In genomic region chr4:116911202-116911601, GRCm38 (mm10) we compare ENCODE assay signal across 23 mouse cellular contexts. TPM values are rescaled to one million over a fixed set of nuclear protein-coding genes. Genes with fewer than 3 reads are reported as not detected.
DNase-seq lines count a peak whose midpoint lies in the region; ATAC-seq and TF ChIP-seq lines count a peak whose summit lies in the region.
"Had no signal": no experiment of that assay in that cellular context is flagged by ENCODE, and none has a peak within 500 bp of the region (broad histone marks: within the 10 kb centered on the region; RNA-seq: fewer than 3 reads in every experiment).

No protein-coding gene starts in this region.

- WGBS in forebrain, embryonic 13.5 days = 16% methylated on average over 5 of the region's 5 CpGs
- WGBS in hindbrain, embryonic 13.5 days = 32% methylated on average over 5 of the region's 5 CpGs
- 82% methylated on average over 5 of the region's 5 CpGs for WGBS in kidney, adult 2 months
- WGBS in cerebellum, adult 2 months = 66% methylated on average over 5 of the region's 5 CpGs

- peak overlapping the region; percentile 5; the same call in 1 of the 2 replicates for H3K4me2 ChIP-seq in forebrain, embryonic 13.5 days
- H3K4me2 ChIP-seq in hindbrain, embryonic 13.5 days = no peak overlapping the region
- H3K4me2 ChIP-seq: embryonic facial prominence, embryonic 15.5 days had no signal

- no peak for DNase-seq in layer of hippocampus, adult 2 months (ENCODE audit: low spot score in 2 of 2)
- DNase-seq in layer of hippocampus, adult 9-10 months (ENCODE audit: low spot score) = no peak
- DNase-seq in brain, embryonic 14.5 days (ENCODE audit: low read depth) = peak; percentile 77
- no peak for DNase-seq in kidney, adult 2 months
- no peak for DNase-seq in cerebellum, postnatal 25 days
- no peak for DNase-seq in cerebellum, adult 2 months
- DNase-seq: adrenal gland, postnatal 36 days; cerebellum, adult 9-10 months; heart, postnatal 14 days; kidney, adult 18-20 months; kidney, postnatal 14 days; liver, postnatal 0 days; lung, postnatal 14 days; thymus, postnatal 36 days had no signal

- no peaks in the 10 kb centered on the region for H3K9me3 ChIP-seq in forebrain, embryonic 13.5 days (replicated peaks)
- no peaks in the 10 kb centered on the region for H3K9me3 ChIP-seq in hindbrain, embryonic 13.5 days
- H3K9me3 ChIP-seq: embryonic facial prominence, embryonic 15.5 days; heart, embryonic 10.5 days; limb, embryonic 10.5 days had no signal

- no peaks in the 10 kb centered on the region for H3K27me3 ChIP-seq in forebrain, embryonic 13.5 days
- no peaks in the 10 kb centered on the region for H3K27me3 ChIP-seq in hindbrain, embryonic 13.5 days
- H3K27me3 ChIP-seq in kidney, adult 2 months (replicated peaks; ENCODE audit: control insufficient read depth, insufficient read depth, low read length) = no peaks in the 10 kb centered on the region
- H3K27me3 ChIP-seq in cerebellum, adult 2 months (ENCODE audit: control insufficient read depth, insufficient read depth, low read length) = no peaks in the 10 kb centered on the region
- H3K27me3 ChIP-seq: CH12.LX; embryonic facial prominence, embryonic 15.5 days; megakaryocyte, embryonic 14.5 days had no signal

- no peak overlapping the region for H3K9ac ChIP-seq in forebrain, embryonic 13.5 days
- H3K9ac ChIP-seq in hindbrain, embryonic 13.5 days = no peak overlapping the region
- H3K9ac ChIP-seq: embryonic facial prominence, embryonic 15.5 days; liver, postnatal 0 days had no signal

- no peak for TF ChIP-seq POLR2A in brain, embryonic 14.5 days (IDR thresholded peaks at IDR 0.05; ENCODE audit: borderline replicate concordance, extremely low read depth, insufficient read depth, insufficient read length, poor library complexity, severe bottlenecking)
- no peak for TF ChIP-seq POLR2A in kidney, adult 2 months (IDR thresholded peaks at IDR 0.05; ENCODE audit: low read depth, low read length)
- no peak for TF ChIP-seq POLR2A in cerebellum, adult 2 months (IDR thresholded peaks at IDR 0.05; ENCODE audit: borderline replicate concordance, insufficient read depth, low read length)

- peak overlapping the region; percentile 72 for H3K27ac ChIP-seq in layer of hippocampus, adult 2 months
- H3K27ac ChIP-seq in forebrain, embryonic 13.5 days = peak overlapping the region; percentile 77
- H3K27ac ChIP-seq in hindbrain, embryonic 13.5 days = peak overlapping the region; percentile 66
- H3K27ac ChIP-seq in kidney, adult 2 months (ENCODE audit: insufficient read depth, low read depth, low read length) = no peak overlapping the region
- no peak overlapping the region for H3K27ac ChIP-seq in cerebellum, adult 2 months (ENCODE audit: insufficient read depth, low read length)
- H3K27ac ChIP-seq: embryonic facial prominence, embryonic 15.5 days; heart, embryonic 10.5 days; limb, embryonic 10.5 days had no signal

- ATAC-seq in forebrain, embryonic 13.5 days = peak; percentile 62; the same call in 1 of the 2 replicates
- ATAC-seq in hindbrain, embryonic 13.5 days (ENCODE audit: low FRiP score) = no peak
- ATAC-seq: liver, postnatal 0 days had no signal

- no peak overlapping the region for H3K4me3 ChIP-seq in layer of hippocampus, adult 2 months
- no peak overlapping the region for H3K4me3 ChIP-seq in forebrain, embryonic 13.5 days
- H3K4me3 ChIP-seq in hindbrain, embryonic 13.5 days = no peak overlapping the region
- no peak overlapping the region for H3K4me3 ChIP-seq in kidney, adult 2 months (ENCODE audit: insufficient read depth, low read depth, low read length)
- H3K4me3 ChIP-seq in cerebellum, adult 2 months (replicated peaks; ENCODE audit: insufficient read depth, low read depth, low read length) = no peak overlapping the region
- H3K4me3 ChIP-seq: embryonic facial prominence, embryonic 15.5 days; heart, embryonic 10.5 days; limb, embryonic 10.5 days; megakaryocyte, embryonic 14.5 days; myocyte had no signal

- H3K36me3 ChIP-seq in forebrain, embryonic 13.5 days (ENCODE audit: poor library complexity, severe bottlenecking) = no peaks in the 10 kb centered on the region
- H3K36me3 ChIP-seq in hindbrain, embryonic 13.5 days = no peaks in the 10 kb centered on the region
- H3K36me3 ChIP-seq in kidney, adult 2 months (ENCODE audit: control insufficient read depth, insufficient read depth, low read length) = no peaks in the 10 kb centered on the region
- H3K36me3 ChIP-seq: embryonic facial prominence, embryonic 15.5 days; heart, embryonic 10.5 days; limb, embryonic 10.5 days had no signal

- peaks cover 21% of the 10 kb centered on the region for H3K4me1 ChIP-seq in forebrain, embryonic 13.5 days
- peaks cover 13% of the 10 kb centered on the region for H3K4me1 ChIP-seq in hindbrain, embryonic 13.5 days (replicated peaks)
- peaks cover 4% of the 10 kb centered on the region; the same call in 1 of the 2 replicates for H3K4me1 ChIP-seq in kidney, adult 2 months (ENCODE audit: control insufficient read depth, insufficient read depth, low read length)
- H3K4me1 ChIP-seq in cerebellum, adult 2 months (ENCODE audit: control insufficient read depth, insufficient read depth, low read length) = no peaks in the 10 kb centered on the region
- H3K4me1 ChIP-seq: embryonic facial prominence, embryonic 15.5 days; heart, embryonic 10.5 days; limb, embryonic 10.5 days had no signal

- no peak for TF ChIP-seq CTCF in layer of hippocampus, adult 2 months (conservative IDR thresholded peaks at IDR 0.05)
- TF ChIP-seq CTCF in brain, embryonic 14.5 days (IDR thresholded peaks at IDR 0.05; ENCODE audit: borderline replicate concordance, extremely low read depth, insufficient read depth, insufficient read length) = no peak
- no peak for TF ChIP-seq CTCF in kidney, adult 2 months (conservative IDR thresholded peaks at IDR 0.05; ENCODE audit: insufficient read depth, insufficient read length, low read depth, low read length)
- no peak for TF ChIP-seq CTCF in cerebellum, adult 2 months (IDR thresholded peaks at IDR 0.05; ENCODE audit: borderline replicate concordance, insufficient read depth, low read depth, low read length)

RNA-seq across cellular contexts. Expression of gene Zswim5, which starts 34.0 kb away (rescaled TPM):
- 10 to 100 TPM; 15.6 to 17.1 TPM for total RNA-seq in layer of hippocampus, adult 2 months (2021)
- polyA plus RNA-seq in brain, embryonic 14.5 days (2012; rRNA removed) = 30.1 and 36.0 TPM in 2 replicates
- 12.8 TPM in 2 replicates for polyA plus RNA-seq in forebrain, embryonic 13.5 days (2015; fragmentation: Nextera tagmentation; extraction: Ambion mirVana)
- 8.5 and 8.9 TPM in 2 replicates for polyA plus RNA-seq in hindbrain, embryonic 13.5 days (2015; fragmentation: Nextera tagmentation; extraction: Ambion mirVana)
- polyA plus RNA-seq in kidney, adult 2 months (2012; rRNA removed) = 7.4 and 7.5 TPM in 2 replicates
- polyA plus RNA-seq in cerebellum, adult 2 months (2012; rRNA removed) = 10.2 TPM in 2 replicates
- total RNA-seq: MEL had no signal
- polyA plus RNA-seq: myocyte had no signal

Comparison
In these comparisons a context has a peak if more than half of its experiments do, and no peak if none do; other contexts are left out.
1. H3K27ac ChIP-seq: peak in layer of hippocampus, adult 2 months (single experiment), forebrain, embryonic 13.5 days (single experiment) and hindbrain, embryonic 13.5 days (single experiment); none in kidney, adult 2 months (single experiment) and cerebellum, adult 2 months (single experiment).